Mouse (Mus musculus) lung, postnatal 0 days (tissue): ENCODE measurements around the gene Chmp3. TPM values are rescaled to one million over a fixed set of nuclear protein-coding genes. Genes with fewer than 3 reads are reported as not detected.

Experiments
- ATAC-seq: fragments of 200-750 bp; cut with Nextera tagmentation; 2 replicates; pipeline ENCODE4 v1.8.0; 2017; ENCODE audit warnings: moderate library complexity
- DNase-seq: peaks from one replicate; pipeline ENCODE4 v3.0.0-alpha.2; 2016; ENCODE audit warnings: low spot score
- H3K27ac ChIP-seq: fragments of 300-500 bp; sonication (generic); 2 replicates; pipeline ENCODE4 v1.5.1; 2014; ENCODE audit warnings: antibody characterized with exemption, mild to moderate bottlenecking, low read length, mixed read lengths
- H3K27me3 ChIP-seq: fragments of 300-500 bp; sonication (generic); replicated peaks from 2 replicates; pipeline ENCODE4 v1.6.1; 2014; ENCODE audit warnings: low read length, mixed read lengths; ENCODE audit not compliant: insufficient read depth
- H3K36me3 ChIP-seq: fragments of 300-500 bp; sonication (generic); 2 replicates; pipeline ENCODE4 v1.6.1; 2014; ENCODE audit warnings: low read length, mixed read lengths; ENCODE audit not compliant: insufficient read depth
- H3K4me1 ChIP-seq: fragments of 300-500 bp; sonication (generic); 2 replicates; pipeline ENCODE4 v1.6.1; 2014; ENCODE audit warnings: antibody characterized with exemption, low read depth, low read length, mixed read lengths; ENCODE audit not compliant: insufficient read depth
- H3K4me2 ChIP-seq: fragments of 300-500 bp; sonication (generic); replicated peaks from 2 replicates; pipeline ENCODE4 v1.6.1; 2014; ENCODE audit warnings: low read depth, mild to moderate bottlenecking, low read length, moderate library complexity, mixed read lengths
- H3K4me3 ChIP-seq: fragments of 300-500 bp; sonication (generic); 2 replicates; pipeline ENCODE4 v1.5.1; 2014; ENCODE audit warnings: low read depth, low read length
- H3K9ac ChIP-seq: fragments of 300-500 bp; sonication (generic); replicated peaks from 2 replicates; pipeline ENCODE4 v1.6.1; 2014; ENCODE audit warnings: low read depth, mild to moderate bottlenecking
- H3K9me3 ChIP-seq: fragments of 300-500 bp; sonication (generic); 2 replicates; pipeline ENCODE4 v1.6.1; 2016; ENCODE audit warnings: low read length, mixed read lengths
- CTCF ChIP-seq: IDR thresholded peaks from 2 replicates; pipeline ENCODE4 v1.5.1; 2016; ENCODE audit warnings: antibody characterized with exemption, mild to moderate bottlenecking
- EP300 ChIP-seq: IDR thresholded peaks from 2 replicates; pipeline ENCODE4 v1.6.1; 2016; ENCODE audit warnings: antibody characterized with exemption, mild to moderate bottlenecking, control low read depth
- WGBS: fragments of 180-500 bp; shearing (Covaris S2); extraction: QIAGEN DNeasy Blood & Tissue Kit; methylation state at CpG from one replicate; pipeline ENCODE4 v1.1.7; 2014; 5-methylcytosine and 5-hydroxymethylcytosine counted together
- polyA plus RNA-seq: library from polyadenylated mRNA; unstranded; fragments of >200 nt; fragmentation: Nextera tagmentation; extraction: Ambion mirVana; gene quantifications from 2 replicates; pipeline ENCODE4 v1.2.1, GENCODE M21; 2015

Gene Chmp3
- 82.5 and 83.4 TPM in 2 replicates for polyA plus RNA-seq

DNA sequence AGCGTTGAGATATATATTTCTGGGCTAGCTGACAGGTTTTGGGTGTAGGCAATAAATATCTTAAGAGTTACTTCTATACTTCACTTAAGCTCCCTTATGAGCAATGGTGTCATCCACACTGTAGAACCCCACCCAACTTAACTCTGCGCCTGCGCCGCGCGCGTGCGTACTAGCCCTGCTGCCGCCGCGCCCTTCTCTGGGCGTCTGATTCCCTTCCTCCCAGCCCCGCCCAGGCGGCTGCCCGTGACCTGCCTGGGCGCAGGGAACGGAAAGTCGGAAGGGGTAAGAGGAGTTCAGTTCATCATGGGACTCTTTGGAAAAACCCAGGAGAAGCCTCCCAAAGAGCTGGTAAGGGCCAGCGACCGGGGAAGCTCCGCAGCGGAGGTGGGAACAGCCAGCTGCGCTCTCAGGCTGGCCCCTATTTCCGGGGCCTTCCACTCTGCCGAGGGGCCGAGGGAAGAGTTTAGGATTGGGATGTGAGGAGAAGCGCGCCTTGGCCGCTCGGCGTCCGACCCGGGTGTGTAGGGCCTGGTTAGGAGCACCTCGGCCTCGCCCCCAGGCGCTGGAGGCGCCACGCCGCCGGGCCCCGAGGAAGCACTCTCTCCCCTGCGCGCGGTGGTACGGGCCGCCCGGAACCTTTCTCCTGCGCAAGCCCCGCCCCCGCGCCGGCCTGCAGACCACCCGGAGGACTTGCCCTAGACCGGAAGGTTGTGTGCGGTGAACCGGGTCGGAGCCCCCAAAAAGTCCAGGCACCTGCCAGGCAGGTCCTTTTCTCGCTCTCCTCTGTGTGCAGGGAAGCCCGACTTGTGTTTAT is at the start of gene Chmp3:
TSS of gene Chmp3 (plus strand) at position 112 of the 814 bp plus-strand sequence.
- peak; percentile 41 for TF ChIP-seq EP300
- TF ChIP-seq CTCF: no peak
- H3K4me1 ChIP-seq: no peaks in the 10 kb centered on the region; the same call in 1 of the 2 replicates
- no peaks in the 10 kb centered on the region for H3K9me3 ChIP-seq
- peak; percentile 95 for DNase-seq
- WGBS: 3% methylated on average over 59 of the region's 59 CpGs
- H3K27me3 ChIP-seq: no peaks in the 10 kb centered on the region
- H3K27ac ChIP-seq: peak within 1 kb of the TSS; percentile 99
- peak within 1 kb of the TSS; percentile 92 for H3K4me3 ChIP-seq
- H3K4me2 ChIP-seq: peak within 1 kb of the TSS; percentile 60
- peak within 1 kb of the TSS; percentile 98 for H3K9ac ChIP-seq
- peak; percentile 99 for ATAC-seq
- H3K36me3 ChIP-seq: no peaks in the 10 kb centered on the region

DNA sequence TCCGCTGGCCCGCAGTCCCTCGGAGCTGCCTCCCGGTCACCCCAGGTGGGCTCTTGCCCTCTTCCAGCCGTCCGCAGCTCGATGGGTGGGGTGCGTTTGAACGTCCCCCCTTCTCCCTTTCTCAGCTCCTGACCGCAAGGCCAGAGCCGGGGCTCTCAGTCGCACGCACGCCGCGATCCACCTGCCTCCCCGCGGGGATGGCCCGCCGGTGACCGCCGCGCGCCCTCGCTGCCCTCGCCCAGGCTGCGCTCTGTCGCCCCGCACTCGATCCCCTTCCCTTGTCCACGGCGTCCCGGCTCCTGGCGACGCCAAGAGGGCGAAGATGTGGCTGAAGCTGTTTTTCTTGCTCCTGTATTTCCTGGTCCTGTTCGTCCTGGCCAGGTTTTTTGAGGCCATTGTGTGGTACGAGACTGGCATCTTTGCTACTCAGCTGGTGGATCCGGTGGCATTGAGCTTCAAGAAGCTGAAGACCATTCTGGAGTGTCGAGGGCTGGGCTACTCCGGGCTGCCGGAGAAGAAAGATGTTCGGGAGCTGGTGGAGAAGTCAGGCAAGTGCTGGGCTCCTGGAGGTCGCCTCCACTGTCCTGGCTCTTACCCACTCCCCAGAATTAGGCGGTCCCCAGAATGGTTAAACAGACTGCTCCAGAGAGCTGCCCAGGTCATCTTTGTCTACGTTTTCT is 49.1 kb upstream of the Chmp3 start:
- Histone ChIP-seq H3K9me3 (no peaks in the 10 kb centered on the region), H3K27me3 (no peaks in the 10 kb centered on the region), H3K36me3 (peaks cover 6% of the 10 kb centered on the region; the same call in 1 of the 2 replicates), H3K4me1 (0 out of 2 replicates have a peak, but pooled peaks cover 3% of the 10 kb centered on the region), H3K4me2 (peak overlapping the region; percentile 72), H3K9ac (peak overlapping the region; percentile 96), H3K27ac (peak overlapping the region; percentile 99), H3K4me3 (peak overlapping the region; percentile 84)
- TF ChIP-seq CTCF: no peak; the same call in 1 of the 2 replicates
- DNase-seq (peak; percentile 51), ATAC-seq (peak; percentile 46)
- under 1% methylated on average over 38 of the region's 46 CpGs for WGBS

DNA sequence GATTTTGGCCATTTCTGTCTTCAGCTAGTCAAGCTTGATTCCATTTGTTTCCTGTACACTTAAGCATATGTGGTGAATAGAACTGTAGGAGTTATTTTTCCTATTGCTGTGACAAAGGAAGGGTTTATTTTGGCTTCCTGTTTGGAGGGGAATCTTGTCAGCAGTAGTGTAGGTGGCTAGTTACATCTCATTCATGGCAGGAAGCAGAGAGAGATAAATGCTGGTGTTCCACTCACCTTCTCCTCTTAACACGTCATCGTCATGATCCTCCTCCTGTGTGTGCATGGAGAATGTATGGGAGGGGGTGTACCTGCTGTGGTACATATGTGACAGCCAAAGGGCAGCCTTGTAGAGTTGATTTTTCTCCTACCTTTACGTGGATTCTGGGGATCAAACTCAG is 43.0 kb upstream of the Chmp3 start:
- Histone ChIP-seq H3K9ac (no peak overlapping the region), H3K27me3 (no peaks in the 10 kb centered on the region), H3K4me1 (0 out of 2 replicates have a peak, but pooled peaks cover 2% of the 10 kb centered on the region), H3K4me2 (no peak overlapping the region), H3K9me3 (no peaks in the 10 kb centered on the region), H3K36me3 (peaks cover 6% of the 10 kb centered on the region; the same call in 1 of the 2 replicates), H3K4me3 (no peak overlapping the region), H3K27ac (no peak overlapping the region)
- ATAC-seq (no peak), DNase-seq (no peak)
- WGBS: 62% methylated on average over 3 of the region's 3 CpGs
- no peak for TF ChIP-seq CTCF
- TF ChIP-seq EP300: no peak

DNA sequence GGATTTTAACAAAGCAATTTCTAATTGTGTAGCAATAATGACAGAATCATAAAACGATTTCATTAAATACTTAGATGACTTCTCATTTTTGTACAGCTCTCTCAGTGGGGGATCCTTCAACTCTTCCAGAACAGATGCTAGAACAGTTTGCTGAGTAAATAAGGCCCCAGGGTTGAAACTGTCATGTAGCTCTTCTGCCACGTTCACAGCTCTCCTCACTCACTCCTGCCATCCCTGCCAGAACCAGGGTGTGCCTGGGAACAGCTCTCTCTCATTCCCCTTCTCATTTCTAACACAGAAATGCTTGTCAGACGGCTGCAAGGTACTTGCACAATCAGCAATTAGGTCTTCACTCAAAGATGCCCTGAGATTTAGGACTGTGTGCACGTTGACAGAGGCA is 40.6 kb upstream of the Chmp3 start:
- Histone ChIP-seq H3K4me3 (no peak overlapping the region), H3K27me3 (no peaks in the 10 kb centered on the region), H3K36me3 (peaks cover 10% of the 10 kb centered on the region; the same call in 1 of the 2 replicates), H3K9ac (no peak overlapping the region), H3K4me2 (no peak overlapping the region), H3K4me1 (no peaks in the 10 kb centered on the region), H3K9me3 (no peaks in the 10 kb centered on the region), H3K27ac (no peak overlapping the region)
- DNase-seq (no peak), ATAC-seq (no peak)
- TF ChIP-seq EP300 (no peak), CTCF (no peak)
- 57% methylated on average over 4 of the region's 4 CpGs for WGBS

DNA sequence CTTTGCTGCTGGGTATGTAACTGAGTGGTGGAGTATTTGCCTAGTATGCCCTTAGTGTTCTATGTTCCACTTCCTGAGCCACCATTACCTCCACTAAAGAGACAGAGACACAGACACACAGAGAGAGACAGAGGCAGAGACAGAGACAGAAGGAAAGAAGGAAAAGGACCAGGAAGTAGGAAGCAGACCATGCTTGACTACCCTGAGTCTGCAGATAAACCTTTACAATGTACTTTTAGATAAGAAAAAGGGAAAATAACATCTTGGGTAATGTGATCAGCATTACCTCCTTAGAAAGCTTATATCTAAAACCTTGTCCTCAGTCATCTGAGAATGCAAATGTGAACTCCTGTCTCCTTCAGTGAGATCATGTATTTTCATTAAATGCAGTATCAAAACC is 39.9 kb upstream of the Chmp3 start:
- no peak; the same call in 1 of the 2 replicates for ATAC-seq

DNA sequence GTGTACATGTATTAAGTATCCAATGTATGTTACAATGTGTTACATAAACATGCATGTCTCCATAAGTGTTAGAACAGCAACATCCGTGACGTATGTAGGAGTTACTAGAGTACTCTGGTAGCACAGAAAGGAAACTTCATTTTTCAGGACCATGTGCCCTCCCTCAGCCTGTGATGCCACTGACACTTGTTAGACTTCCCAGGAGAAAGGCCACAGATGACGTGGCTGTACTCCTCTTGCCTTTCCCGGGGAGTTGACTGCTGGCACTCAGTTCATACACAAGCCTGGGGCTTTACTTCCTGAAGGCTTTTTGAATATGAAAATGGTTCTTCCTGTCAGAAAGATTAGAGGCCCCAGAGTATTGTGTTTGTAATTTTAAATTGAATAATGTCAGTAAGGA is 39.5 kb upstream of the Chmp3 start:
- H3K36me3 ChIP-seq: peaks cover 7% of the 10 kb centered on the region; the same call in 1 of the 2 replicates
- H3K27ac ChIP-seq: no peak overlapping the region
- DNase-seq: peak; percentile 9
- peak; percentile 38 for ATAC-seq
- H3K4me3 ChIP-seq: no peak overlapping the region
- no peaks in the 10 kb centered on the region for H3K4me1 ChIP-seq
- TF ChIP-seq CTCF (no peak), EP300 (no peak)
- H3K9me3 ChIP-seq: no peaks in the 10 kb centered on the region
- no peak overlapping the region for H3K9ac ChIP-seq
- WGBS: 66% methylated on average over 4 of the region's 4 CpGs
- no peaks in the 10 kb centered on the region for H3K27me3 ChIP-seq
- H3K4me2 ChIP-seq: no peak overlapping the region

More for the DNA sequence above, 39.9 kb upstream of the Chmp3 start:
- Histone ChIP-seq H3K4me2 (no peak overlapping the region), H3K9ac (no peak overlapping the region), H3K4me3 (no peak overlapping the region), H3K27me3 (no peaks in the 10 kb centered on the region), H3K9me3 (no peaks in the 10 kb centered on the region), H3K27ac (no peak overlapping the region), H3K36me3 (peaks cover 10% of the 10 kb centered on the region; the same call in 1 of the 2 replicates), H3K4me1 (no peaks in the 10 kb centered on the region)
- no peak for DNase-seq
- TF ChIP-seq CTCF (no peak), EP300 (no peak)
